Mouse (Mus musculus) small intestine, adult 2 months (tissue): ENCODE results near the gene Vstm2b.

ENCODE experiments used
- CTCF ChIP-seq: fragments of 200-500 bp; IDR thresholded peaks from 2 replicates; pipeline ENCODE4 v1.5.1; 2012; ENCODE audit warnings: low read depth, mild to moderate bottlenecking, control low read depth, inconsistent platforms, low read length, moderate library complexity, mixed read lengths; ENCODE audit not compliant: insufficient replicate concordance, insufficient read length; ENCODE audit errors: extremely low read depth
- POLR2A ChIP-seq: fragments of 200-500 bp; IDR thresholded peaks from 2 replicates; pipeline ENCODE4 v1.6.1; 2012; ENCODE audit warnings: low read depth, mild to moderate bottlenecking, control low read depth, inconsistent platforms, low read length, moderate library complexity

DNA sequence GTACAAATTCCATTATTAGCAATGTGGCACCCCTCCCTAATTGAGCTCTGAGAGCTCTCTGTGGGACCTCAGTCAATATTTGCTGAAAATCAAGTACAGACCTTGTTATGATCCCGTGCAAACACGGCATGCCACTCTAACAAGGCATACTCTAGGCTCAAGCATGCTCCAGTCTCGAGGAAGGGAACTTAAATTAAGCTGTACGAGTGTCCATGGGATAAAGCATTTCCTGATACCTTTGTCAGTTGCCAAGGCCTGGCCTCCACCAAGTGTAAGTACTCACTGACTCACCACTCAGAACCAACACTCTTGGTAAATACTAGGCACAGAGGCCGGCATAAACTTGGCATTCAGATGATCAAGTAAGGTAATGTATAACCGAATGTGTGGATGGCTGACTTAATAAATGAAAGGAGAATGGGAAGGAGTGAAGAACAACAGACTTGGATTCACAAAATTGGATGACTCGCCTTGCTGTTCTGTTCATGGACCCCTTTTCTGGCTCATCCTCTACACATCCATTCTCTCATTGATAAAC lies 42.0 kb upstream of the Vstm2b start:
- TF ChIP-seq CTCF (no peak), POLR2A (no peak)
